Mouse (Mus musculus) effector memory CD4-positive, alpha-beta T cell, adult 7 months (primary cell): ENCODE results near the gene Hs3st5. TPM values are rescaled to one million over a fixed set of nuclear protein-coding genes. Genes with fewer than 3 reads are reported as not detected.

ENCODE experiments used
- polyA plus RNA-seq: library from polyadenylated mRNA; unstranded; fragments of 100-300 nt; shearing (Covaris generic); gene quantifications from one replicate; pipeline ENCODE4 v1.2.1, GENCODE M21; 2017

Hs3st5 gene
- polyA plus RNA-seq, result not detected

GRCm38 (mm10) chr10:36506727-36507555 is at the start of gene Hs3st5:
Gene Hs3st5, plus strand, starts transcription at chr10:36506814.

